Mouse (Mus musculus): ENCODE data around the gene Adam11. TPM values are rescaled to one million over a fixed set of nuclear protein-coding genes. Genes with fewer than 3 reads are reported as not detected.

Gene Adam11
- polyA plus RNA-seq, 1 experiment from 2014 or later: 15.4 TPM

DNA sequence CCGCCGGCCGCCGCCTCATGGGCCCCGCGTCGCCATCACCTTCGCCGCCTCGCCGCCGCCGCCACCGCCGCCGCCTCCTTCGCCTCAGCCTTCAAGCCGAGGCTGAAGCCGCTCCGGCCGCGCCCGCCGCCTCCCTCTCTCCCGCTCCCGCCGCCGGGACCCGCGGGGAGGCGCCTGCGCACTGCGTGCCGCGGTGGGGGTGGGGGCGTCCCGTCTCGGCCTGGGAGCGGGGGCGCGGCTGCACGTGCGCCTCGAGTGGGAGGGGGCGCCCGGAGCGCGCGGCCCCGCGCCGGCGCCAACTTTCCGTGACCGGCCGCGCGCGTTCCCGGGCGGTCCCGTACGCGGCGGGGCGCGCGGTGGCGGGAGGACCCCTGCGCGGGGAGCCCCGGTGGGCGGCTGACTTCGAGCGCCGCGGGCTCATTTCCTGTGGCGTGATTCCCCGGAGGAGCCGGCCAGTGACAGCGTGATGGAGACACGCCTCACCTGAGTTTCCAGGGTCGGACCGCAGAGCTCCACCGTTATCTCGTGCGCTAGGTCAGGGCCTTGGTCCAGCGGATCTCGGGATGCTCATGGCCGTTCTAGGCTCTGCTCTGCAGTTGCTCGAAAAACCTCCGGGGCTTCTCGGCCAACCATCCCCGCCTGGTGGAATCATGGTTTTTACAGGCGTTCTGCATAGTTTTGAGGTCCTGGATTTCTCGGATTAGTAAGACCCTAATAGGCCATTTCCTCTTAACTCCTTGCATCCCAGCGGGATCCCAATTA lies 58.0 kb downstream of the Adam11 start, which contains the start of gene Gjc1:
Gene Gjc1, minus strand, starts transcription at position 680 of the 762 bp plus-strand sequence.
- DNase-seq (ENCODE audit: low spot score) (peak; percentile 85), ATAC-seq (ENCODE audit: insufficient number of reproducible peaks, low FRiP score, low TSS enrichment, low read depth) (peak; percentile 73)
- 0% methylated on average over 59 of the region's 97 CpGs for WGBS
- H3K4me3 ChIP-seq (ENCODE audit: low read depth, low read length): peak within 1 kb of the TSS; percentile 95
- peak within 1 kb of the TSS; percentile 100 for H3K9ac ChIP-seq (ENCODE audit: low read length)
- no peaks in the 10 kb centered on the region for H3K27me3 ChIP-seq (ENCODE audit: control insufficient read depth, insufficient read depth, low read length)
- H3K4me2 ChIP-seq (ENCODE audit: low read depth, severe bottlenecking): peak within 1 kb of the TSS; percentile 82
- no peaks in the 10 kb centered on the region for H3K36me3 ChIP-seq (ENCODE audit: control insufficient read depth, insufficient read depth, low read length)
- H3K27ac ChIP-seq (replicated peaks; ENCODE audit: low read depth, low read length): peak within 1 kb of the TSS; percentile 100
- peaks cover 6% of the 10 kb centered on the region; the same call in 1 of the 2 replicates for H3K4me1 ChIP-seq (ENCODE audit: control insufficient read depth, insufficient read depth, low read length)
- H3K9me3 ChIP-seq (ENCODE audit: control insufficient read depth, low read length): no peaks in the 10 kb centered on the region

DNA sequence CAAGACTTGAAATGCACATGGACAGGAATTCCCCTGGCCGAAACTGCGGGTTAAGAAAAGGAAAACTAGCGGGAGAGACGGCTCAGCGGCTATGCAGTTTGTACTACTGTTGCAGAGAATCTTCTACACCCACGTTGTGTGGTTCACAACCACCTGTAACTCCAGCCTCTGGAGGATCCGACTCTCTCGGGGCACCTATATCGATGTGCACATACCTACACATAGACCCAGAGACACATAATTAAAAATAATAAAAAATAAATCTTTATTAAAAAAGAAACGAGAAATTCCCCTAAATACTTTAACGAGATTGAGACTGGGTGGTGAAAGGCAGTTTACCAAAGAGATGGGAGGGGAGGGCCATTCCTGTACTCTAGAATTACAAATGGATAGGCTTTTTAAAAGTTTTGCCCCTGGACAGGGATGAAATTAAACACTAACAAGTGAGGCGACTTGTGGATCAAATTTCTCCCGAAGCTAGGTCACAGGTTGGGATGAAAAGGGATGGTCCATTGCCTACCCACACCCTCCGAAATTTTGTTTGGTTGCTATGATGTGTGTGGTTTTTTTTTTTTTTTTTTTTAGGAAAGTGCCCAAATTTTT lies 58.6 kb downstream of the Adam11 start:
- H3K27me3 ChIP-seq (ENCODE audit: control insufficient read depth, insufficient read depth, low read length): no peaks in the 10 kb centered on the region
- peak overlapping the region; percentile 82 for H3K4me2 ChIP-seq (ENCODE audit: low read depth, severe bottlenecking)
- peak overlapping the region; percentile 100 for H3K9ac ChIP-seq (ENCODE audit: low read length)
- DNase-seq (ENCODE audit: low spot score): no peak
- no peaks in the 10 kb centered on the region for H3K9me3 ChIP-seq (ENCODE audit: control insufficient read depth, low read length)
- H3K4me1 ChIP-seq (ENCODE audit: control insufficient read depth, insufficient read depth, low read length): peaks cover 6% of the 10 kb centered on the region; the same call in 1 of the 2 replicates
- 2% methylated on average over 14 of the region's 14 CpGs for WGBS
- peak overlapping the region; percentile 95 for H3K4me3 ChIP-seq (ENCODE audit: low read depth, low read length)
- ATAC-seq (ENCODE audit: insufficient number of reproducible peaks, low FRiP score, low TSS enrichment, low read depth): peak; percentile 61; the same call in 1 of the 2 replicates
- no peaks in the 10 kb centered on the region for H3K36me3 ChIP-seq (ENCODE audit: control insufficient read depth, insufficient read depth, low read length)
- H3K27ac ChIP-seq (replicated peaks; ENCODE audit: low read depth, low read length): peak overlapping the region; percentile 100

DNA sequence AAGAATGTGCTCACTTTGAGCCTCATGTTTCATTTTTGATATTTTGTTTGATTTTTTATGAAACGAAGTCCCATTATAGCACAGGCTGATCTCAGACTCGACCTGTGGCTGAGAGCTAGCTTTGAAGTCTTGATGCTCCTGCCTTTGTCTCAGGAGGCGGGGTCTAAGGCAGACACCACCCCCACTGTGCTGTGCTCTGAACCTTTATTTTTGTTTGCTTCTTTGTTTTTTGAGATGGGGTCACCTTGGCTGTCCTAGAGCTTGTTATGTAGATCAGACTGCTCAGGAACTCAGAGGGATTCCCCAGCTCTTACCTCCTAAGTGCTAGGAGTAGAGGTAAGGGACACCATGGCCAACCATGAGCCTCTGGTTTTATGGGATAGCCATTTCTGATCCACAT lies 59.2 kb downstream of the Adam11 start:
- Histone ChIP-seq H3K9ac (ENCODE audit: low read length) (no peak overlapping the region), H3K9me3 (ENCODE audit: control insufficient read depth, low read length) (no peaks in the 10 kb centered on the region), H3K27ac (replicated peaks; ENCODE audit: low read depth, low read length) (no peak overlapping the region), H3K4me2 (ENCODE audit: low read depth, severe bottlenecking) (no peak overlapping the region), H3K4me1 (ENCODE audit: control insufficient read depth, insufficient read depth, low read length) (peaks cover 6% of the 10 kb centered on the region; the same call in 1 of the 2 replicates), H3K36me3 (ENCODE audit: control insufficient read depth, insufficient read depth, low read length) (no peaks in the 10 kb centered on the region), H3K27me3 (ENCODE audit: control insufficient read depth, insufficient read depth, low read length) (no peaks in the 10 kb centered on the region), H3K4me3 (ENCODE audit: low read depth, low read length) (no peak overlapping the region)
- WGBS: 8% methylated on average over 3 of the region's 3 CpGs
- DNase-seq (ENCODE audit: low spot score): peak; percentile 32
- no peak for ATAC-seq (ENCODE audit: insufficient number of reproducible peaks, low FRiP score, low TSS enrichment, low read depth)

DNA sequence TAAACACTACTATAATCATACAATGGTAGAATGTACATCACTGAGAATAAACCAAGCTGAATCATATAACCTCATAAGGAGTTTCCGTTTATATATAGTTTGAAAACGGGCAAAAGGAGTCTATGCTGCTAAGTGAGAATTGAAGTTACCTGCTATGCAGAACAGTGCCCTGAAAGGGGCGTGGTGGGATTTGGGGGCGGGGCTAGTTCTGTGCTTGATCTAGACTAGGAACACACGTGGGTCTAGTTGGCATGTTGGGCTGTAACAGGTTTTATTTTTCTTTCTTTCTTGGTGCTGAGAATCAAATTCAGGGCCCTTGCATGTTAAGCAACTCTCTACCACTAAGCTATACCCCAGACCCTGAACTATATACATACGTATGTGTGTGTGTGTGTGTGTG lies 60.0 kb downstream of the Adam11 start:
- peak; percentile 43 for DNase-seq (ENCODE audit: low spot score)

DNA sequence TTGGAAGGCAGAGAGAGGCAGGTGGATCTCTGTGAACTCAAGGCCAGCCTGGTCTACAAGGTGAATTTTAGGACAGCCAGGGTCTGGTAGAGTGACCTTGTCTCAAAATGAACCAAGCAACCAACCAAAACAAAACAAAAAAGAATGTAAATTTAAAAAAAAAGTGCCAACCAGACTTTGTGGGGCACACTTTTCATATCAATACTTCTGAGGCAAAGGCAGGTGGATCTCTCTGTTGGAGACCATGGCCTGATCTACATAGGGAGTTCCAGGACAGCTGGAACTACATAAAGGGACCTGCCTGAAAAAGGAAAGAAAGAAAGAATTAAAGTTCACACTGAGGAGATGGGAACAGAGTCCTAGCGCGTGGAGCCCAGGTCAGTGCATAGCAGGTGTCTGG lies 65.2 kb downstream of the Adam11 start:
- H3K27me3 ChIP-seq (ENCODE audit: control insufficient read depth, insufficient read depth, low read length): no peaks in the 10 kb centered on the region
- no peak overlapping the region for H3K27ac ChIP-seq (replicated peaks; ENCODE audit: low read depth, low read length)
- H3K9me3 ChIP-seq (ENCODE audit: control insufficient read depth, low read length): no peaks in the 10 kb centered on the region
- no peaks in the 10 kb centered on the region for H3K4me1 ChIP-seq (ENCODE audit: control insufficient read depth, insufficient read depth, low read length)
- H3K4me2 ChIP-seq (ENCODE audit: low read depth, severe bottlenecking): no peak overlapping the region
- 63% methylated on average over 2 of the region's 2 CpGs for WGBS
- H3K9ac ChIP-seq (ENCODE audit: low read length): no peak overlapping the region
- no peak overlapping the region for H3K4me3 ChIP-seq (ENCODE audit: low read depth, low read length)
- no peak for ATAC-seq (ENCODE audit: insufficient number of reproducible peaks, low FRiP score, low TSS enrichment, low read depth)
- DNase-seq (ENCODE audit: low spot score): no peak
- H3K36me3 ChIP-seq (ENCODE audit: control insufficient read depth, insufficient read depth, low read length): no peaks in the 10 kb centered on the region

More for the DNA sequence above, 60.0 kb downstream of the Adam11 start:
- no peak overlapping the region for H3K27ac ChIP-seq (replicated peaks; ENCODE audit: low read depth, low read length)
- H3K36me3 ChIP-seq (ENCODE audit: control insufficient read depth, insufficient read depth, low read length): no peaks in the 10 kb centered on the region
- H3K4me3 ChIP-seq (ENCODE audit: low read depth, low read length): no peak overlapping the region
- no peak overlapping the region for H3K4me2 ChIP-seq (ENCODE audit: low read depth, severe bottlenecking)
- no peak overlapping the region for H3K9ac ChIP-seq (ENCODE audit: low read length)
- no peaks in the 10 kb centered on the region for H3K9me3 ChIP-seq (ENCODE audit: control insufficient read depth, low read length)
- H3K4me1 ChIP-seq (ENCODE audit: control insufficient read depth, insufficient read depth, low read length): peaks cover under 1% of the 10 kb centered on the region; the same call in 1 of the 2 replicates
- ATAC-seq (ENCODE audit: insufficient number of reproducible peaks, low FRiP score, low TSS enrichment, low read depth): no peak
- no peaks in the 10 kb centered on the region for H3K27me3 ChIP-seq (ENCODE audit: control insufficient read depth, insufficient read depth, low read length)
- WGBS: 60% methylated on average over 6 of the region's 6 CpGs

DNA sequence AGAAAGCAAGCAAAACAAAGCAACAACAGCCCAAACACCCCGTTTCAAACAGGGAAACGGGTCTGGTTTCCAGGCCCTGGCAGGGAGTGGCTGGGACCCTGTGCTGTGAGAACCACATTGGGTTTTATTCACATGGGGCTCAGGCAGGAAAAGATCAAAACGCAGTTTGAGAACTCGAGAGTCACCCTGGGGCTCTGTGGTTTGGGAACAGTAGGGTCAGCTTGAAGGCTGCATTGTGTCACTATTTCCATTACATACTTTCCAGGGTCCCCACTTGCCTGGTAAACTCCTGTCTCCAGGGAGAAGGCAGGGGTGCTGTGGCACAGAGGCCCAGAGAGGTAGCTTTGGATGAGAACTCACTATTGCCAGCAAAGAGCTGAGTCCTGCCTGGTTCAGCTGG lies 65.9 kb downstream of the Adam11 start:
- Histone ChIP-seq H3K27ac (replicated peaks; ENCODE audit: low read depth, low read length) (no peak overlapping the region), H3K4me3 (ENCODE audit: low read depth, low read length) (no peak overlapping the region), H3K4me2 (ENCODE audit: low read depth, severe bottlenecking) (no peak overlapping the region), H3K36me3 (ENCODE audit: control insufficient read depth, insufficient read depth, low read length) (no peaks in the 10 kb centered on the region), H3K9me3 (ENCODE audit: control insufficient read depth, low read length) (no peaks in the 10 kb centered on the region), H3K27me3 (ENCODE audit: control insufficient read depth, insufficient read depth, low read length) (no peaks in the 10 kb centered on the region), H3K4me1 (ENCODE audit: control insufficient read depth, insufficient read depth, low read length) (no peaks in the 10 kb centered on the region), H3K9ac (ENCODE audit: low read length) (no peak overlapping the region)
- WGBS: 52% methylated on average over 4 of the region's 4 CpGs
- no peak for ATAC-seq (ENCODE audit: insufficient number of reproducible peaks, low FRiP score, low TSS enrichment, low read depth)
- DNase-seq (ENCODE audit: low spot score): no peak

Other genes starting within 250 kb of the Adam11 start
- 52.9 and 55.0 TPM in 2 replicates for gene Gpatch8, start 205.0 kb upstream of the Adam11 start, polyA plus RNA-seq (2014; fragmentation: Nextera tagmentation; extraction: Ambion mirVana)
- 3.9 and 4.2 TPM in 2 replicates for gene Gm11627, start 182.0 kb upstream of the Adam11 start, polyA plus RNA-seq (2014; fragmentation: Nextera tagmentation; extraction: Ambion mirVana)
- 57.2 and 57.4 TPM in 2 replicates for gene Fzd2, start 157.0 kb upstream of the Adam11 start, polyA plus RNA-seq (2014; fragmentation: Nextera tagmentation; extraction: Ambion mirVana)
- 0.35 and 1.2 TPM in 2 replicates for gene Meioc, start 97.7 kb upstream of the Adam11 start, polyA plus RNA-seq (2014; fragmentation: Nextera tagmentation; extraction: Ambion mirVana)
- gene Ccdc43, start 63.7 kb upstream of the Adam11 start, polyA plus RNA-seq (2014; fragmentation: Nextera tagmentation; extraction: Ambion mirVana): 58.4 and 64.1 TPM in 2 replicates
- 105 and 106 TPM in 2 replicates for gene Gjc1, start 58.3 kb downstream of the Adam11 start, polyA plus RNA-seq (2014; fragmentation: Nextera tagmentation; extraction: Ambion mirVana)
- gene Higd1b, start 74.4 kb downstream of the Adam11 start, polyA plus RNA-seq (2014; fragmentation: Nextera tagmentation; extraction: Ambion mirVana): 0.23 TPM in 1 of 2 replicates, not detected in the other
- 276 and 303 TPM in 2 replicates for gene Eftud2, start 119.5 kb downstream of the Adam11 start, polyA plus RNA-seq (2014; fragmentation: Nextera tagmentation; extraction: Ambion mirVana)
- 0.99 and 1.4 TPM in 2 replicates for gene Ccdc103, start 119.8 kb downstream of the Adam11 start, polyA plus RNA-seq (2014; fragmentation: Nextera tagmentation; extraction: Ambion mirVana)
- 0.11 TPM in 1 of 2 replicates, not detected in the other for gene Fam187a, start 123.7 kb downstream of the Adam11 start, polyA plus RNA-seq (2014; fragmentation: Nextera tagmentation; extraction: Ambion mirVana)
- gene Gfap, start 139.5 kb downstream of the Adam11 start, polyA plus RNA-seq (2014; fragmentation: Nextera tagmentation; extraction: Ambion mirVana): 0.16 and 0.18 TPM in 2 replicates
- 10.6 and 10.8 TPM in 2 replicates for gene Kif18b, start 163.7 kb downstream of the Adam11 start, polyA plus RNA-seq (2014; fragmentation: Nextera tagmentation; extraction: Ambion mirVana)
- 0.85 and 0.88 TPM in 2 replicates for gene C1ql1, start 185.2 kb downstream of the Adam11 start, polyA plus RNA-seq (2014; fragmentation: Nextera tagmentation; extraction: Ambion mirVana)